30 mouse cellular contexts compared by ENCODE assay signal in the genomic region with DNA sequence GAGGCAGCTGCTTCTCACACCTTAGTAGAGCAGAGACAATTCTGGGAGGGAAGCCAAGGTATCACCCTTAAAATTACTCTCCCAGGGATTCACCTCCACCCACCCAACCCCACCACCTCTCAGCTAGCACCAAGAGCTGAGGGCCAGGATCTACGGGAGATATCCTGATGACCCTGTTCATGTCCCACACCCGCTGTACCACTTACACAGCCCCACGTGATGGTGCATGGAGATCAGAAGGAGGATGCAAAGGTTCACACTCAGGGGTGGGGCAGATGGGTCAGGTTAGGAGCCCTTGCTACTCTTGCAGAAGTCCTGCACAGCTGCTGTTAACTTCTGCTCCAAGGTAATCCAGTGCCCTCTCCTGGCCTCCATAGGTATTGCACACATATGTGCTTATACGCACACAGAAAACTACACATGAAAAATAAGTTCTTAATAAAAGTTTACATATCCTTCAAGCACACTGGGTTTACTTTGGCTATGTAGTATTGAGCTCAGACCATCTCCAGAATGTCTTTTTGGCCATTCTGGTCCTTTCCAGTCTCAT. TPM values are rescaled to one million over a fixed set of nuclear protein-coding genes. Genes with fewer than 3 reads are reported as not detected.
DNase-seq lines count a peak whose midpoint lies in the region; ATAC-seq and TF ChIP-seq lines count a peak whose summit lies in the region.
"Had no signal": no experiment of that assay in that cellular context is flagged by ENCODE, and none has a peak within 500 bp of the region (broad histone marks: within the 10 kb centered on the region; RNA-seq: fewer than 3 reads in every experiment).

No protein-coding gene starts in this region.

- TF ChIP-seq RAD21 in CH12.LX (IDR thresholded peaks at IDR 0.05; ENCODE audit: low read depth, low read length): peak; percentile 8

- H3K4me2 ChIP-seq in liver, postnatal 0 days (ENCODE audit: low read depth, low read length): no peak overlapping the region
- no peak overlapping the region for H3K4me2 ChIP-seq in liver, embryonic 12.5 days
- no peak overlapping the region for H3K4me2 ChIP-seq in CH12.LX (ENCODE audit: insufficient read depth, low read depth, poor library complexity, severe bottlenecking)
- H3K4me2 ChIP-seq: embryonic facial prominence, embryonic 13.5 days; heart, embryonic 12.5 days; hindbrain, embryonic 14.5 days; liver, embryonic 13.5 days; midbrain, embryonic 15.5 days; neural tube, embryonic 15.5 days had no signal

- H3K27me3 ChIP-seq in liver, postnatal 0 days (ENCODE audit: insufficient read depth, low read length): no peaks in the 10 kb centered on the region
- no peaks in the 10 kb centered on the region for H3K27me3 ChIP-seq in liver, embryonic 12.5 days (replicated peaks)
- H3K27me3 ChIP-seq in CH12.LX (replicated peaks): peaks cover 35% of the 10 kb centered on the region
- no peaks in the 10 kb centered on the region for H3K27me3 ChIP-seq in limb, embryonic 10.5 days (ENCODE audit: low read depth, poor library complexity, severe bottlenecking)
- H3K27me3 ChIP-seq: embryonic facial prominence, embryonic 13.5 days; heart, embryonic 12.5 days; liver, embryonic 13.5 days; midbrain, embryonic 15.5 days; neural tube, embryonic 15.5 days had no signal

- H3K9ac ChIP-seq in liver, postnatal 0 days (replicated peaks): no peak overlapping the region
- H3K9ac ChIP-seq in liver, embryonic 12.5 days: no peak overlapping the region
- no peak overlapping the region for H3K9ac ChIP-seq in CH12.LX (ENCODE audit: insufficient read depth, low read depth)
- H3K9ac ChIP-seq: embryonic facial prominence, embryonic 13.5 days; heart, embryonic 12.5 days; hindbrain, embryonic 14.5 days; liver, embryonic 13.5 days; midbrain, embryonic 15.5 days; neural tube, embryonic 15.5 days had no signal

- H3K36me3 ChIP-seq in liver, postnatal 0 days (replicated peaks; ENCODE audit: insufficient read depth, low read length): no peaks in the 10 kb centered on the region
- H3K36me3 ChIP-seq in liver, embryonic 12.5 days: no peaks in the 10 kb centered on the region
- H3K36me3 ChIP-seq in CH12.LX (replicated peaks in 1 of 2; ENCODE audit: control insufficient read depth in 1 of 2, insufficient read depth in 1 of 2, low read length in 1 of 2): peaks cover 0 to 41% of the 10 kb centered on the region in 2 experiments
- no peaks in the 10 kb centered on the region for H3K36me3 ChIP-seq in limb, embryonic 10.5 days
- H3K36me3 ChIP-seq: embryonic facial prominence, embryonic 13.5 days; heart, embryonic 12.5 days; liver, embryonic 13.5 days; midbrain, embryonic 15.5 days; neural tube, embryonic 15.5 days had no signal

- H3K4me3 ChIP-seq in liver, postnatal 0 days (ENCODE audit: low read depth, low read length): no peak overlapping the region
- H3K4me3 ChIP-seq in liver, embryonic 12.5 days: no peak overlapping the region
- no peak overlapping the region for H3K4me3 ChIP-seq in CH12.LX (replicated peaks in 1 of 3; ENCODE audit: low read depth in 2 of 3, low read length in 2 of 3, poor library complexity in 1 of 3)
- H3K4me3 ChIP-seq in limb, embryonic 10.5 days: no peak overlapping the region
- H3K4me3 ChIP-seq: embryonic facial prominence, embryonic 13.5 days; heart, embryonic 12.5 days; liver, embryonic 13.5 days; midbrain, embryonic 15.5 days; neural tube, embryonic 15.5 days had no signal

- dilution Hi-C loops in CH12.LX (cut with MboI; ENCODE audit: extremely low pct_ligation_motif_present, extremely low pct_unique_long_range_greater_than_20kb, low sequenced_read_pairs): no loop called here

- TF ChIP-seq POLR2A in CH12.LX (IDR thresholded peaks at IDR 0.05; ENCODE audit: low read depth, low read length): no peak

- no peak overlapping the region for H3K27ac ChIP-seq in liver, postnatal 0 days (ENCODE audit: low read depth)
- no peak overlapping the region for H3K27ac ChIP-seq in liver, embryonic 12.5 days
- no peak overlapping the region for H3K27ac ChIP-seq in CH12.LX (ENCODE audit: insufficient read depth, low read depth)
- no peak overlapping the region for H3K27ac ChIP-seq in limb, embryonic 10.5 days
- H3K27ac ChIP-seq: embryonic facial prominence, embryonic 13.5 days; hindbrain, embryonic 14.5 days; liver, embryonic 13.5 days; midbrain, embryonic 15.5 days; neural tube, embryonic 15.5 days had no signal

- no peak for DNase-seq in liver, postnatal 0 days
- DNase-seq in CH12.LX (ENCODE audit: extremely low read depth): peak; percentile 10
- peak; percentile 57 for DNase-seq in ES-CJ7 (ENCODE audit: low read depth, low spot score)
- peak; percentile 18 for DNase-seq in limb, embryonic 10.5 days (ENCODE audit: low spot score)
- DNase-seq in gastrocnemius, postnatal 14 days: no peak
- DNase-seq in layer of hippocampus, adult 9-11 months: no peak
- DNase-seq: adrenal gland, postnatal 14 days; cerebellum, postnatal 14 days; heart, postnatal 36 days; kidney, adult 8-10 months; kidney, postnatal 36 days; liver, embryonic 13.5 days; lung, postnatal 10 days; right cerebral cortex, postnatal 25 days; thymus, postnatal 25 days had no signal

- TF ChIP-seq CTCF in liver, postnatal 0 days (IDR thresholded peaks at IDR 0.05; ENCODE audit: low read depth): peak; percentile 27
- peak; percentile 25 to 35; a peak in 2 of 4 replicates for TF ChIP-seq CTCF in CH12.LX (conservative IDR thresholded peaks at IDR 0.05 in 1 of 2, IDR thresholded peaks at IDR 0.05 in 1 of 2; ENCODE audit: low read depth in 2 of 2, low read length in 2 of 2)

- H3K4me1 ChIP-seq in liver, postnatal 0 days (ENCODE audit: insufficient read depth): no peaks in the 10 kb centered on the region
- H3K4me1 ChIP-seq in liver, embryonic 12.5 days: no peaks in the 10 kb centered on the region
- 0 out of 4 replicates have a peak, but pooled peaks cover 0 to 4% of the 10 kb centered on the region in 2 experiments for H3K4me1 ChIP-seq in CH12.LX (ENCODE audit: control insufficient read depth in 1 of 2, insufficient read depth in 2 of 2)
- no peaks in the 10 kb centered on the region for H3K4me1 ChIP-seq in limb, embryonic 10.5 days
- H3K4me1 ChIP-seq: embryonic facial prominence, embryonic 13.5 days; heart, embryonic 12.5 days; liver, embryonic 13.5 days; midbrain, embryonic 15.5 days; neural tube, embryonic 15.5 days had no signal

- in situ Hi-C loops in CH12.LX (cut with MboI; ENCODE audit: low pct_ligation_motif_present, low pct_unique_long_range_greater_than_20kb, low sequenced_read_pairs): no loop called here

- no peaks in the 10 kb centered on the region for H3K79me2 ChIP-seq in CH12.LX (replicated peaks; ENCODE audit: control insufficient read depth, extremely low read depth, insufficient read depth, poor library complexity, severe bottlenecking)

- intact Hi-C loops in gastrocnemius, postnatal 14 days (cut with DNase I; ENCODE audit: low total_unique reads): no loop called here

- no peak for TF ChIP-seq EP300 in liver, postnatal 0 days (IDR thresholded peaks at IDR 0.05; ENCODE audit: low read depth)
- no peak for TF ChIP-seq EP300 in CH12.LX (IDR thresholded peaks at IDR 0.05; ENCODE audit: low read length)

- peaks cover 3% of the 10 kb centered on the region for H3K9me3 ChIP-seq in liver, postnatal 0 days (ENCODE audit: low read length)
- peaks cover 19% of the 10 kb centered on the region for H3K9me3 ChIP-seq in liver, embryonic 12.5 days (replicated peaks)
- peaks cover 15% of the 10 kb centered on the region for H3K9me3 ChIP-seq in CH12.LX (replicated peaks; ENCODE audit: low read length)
- H3K9me3 ChIP-seq in limb, embryonic 10.5 days (replicated peaks): peaks cover 10% of the 10 kb centered on the region; the same call in 1 of the 2 replicates
- H3K9me3 ChIP-seq: neural tube, embryonic 15.5 days had no signal

- WGBS in liver, postnatal 0 days (ENCODE audit: insufficient replicate concordance): 84% methylated on average over 4 of the region's 4 CpGs
- 85% methylated on average over 4 of the region's 4 CpGs for WGBS in liver, embryonic 12.5 days (ENCODE audit: insufficient replicate concordance)
- 94% methylated on average over 4 of the region's 4 CpGs for WGBS in limb, embryonic 10.5 days

- ATAC-seq in liver, postnatal 0 days: no peak
- ATAC-seq in liver, embryonic 12.5 days: no peak
- ATAC-seq: activated CD4-positive, CD25-positive, alpha-beta regulatory T cell, adult 4 months; CD4-positive, CD25-positive, alpha-beta regulatory T cell, adult 4 months; forebrain, embryonic 14.5 days; midbrain, embryonic 15.5 days had no signal

RNA-seq across cellular contexts. Expression of gene Ceacam20, which starts 4.4 kb away (rescaled TPM):
- not detected in 2 replicates for polyA plus RNA-seq in liver, postnatal 0 days (2015; fragmentation: Nextera tagmentation; extraction: Ambion mirVana)
- polyA plus RNA-seq in liver, embryonic 12.5 days (2016; fragmentation: Nextera tagmentation; extraction: Ambion mirVana): not detected in 2 replicates
- total RNA-seq in CH12.LX (2012; rRNA removed): 1.8 and 1.9 TPM in 2 replicates
- 4.3 and 6.6 TPM in 2 replicates for total RNA-seq in CH12.LX (2014; rRNA removed)
- polyA plus RNA-seq in CH12.LX (2012; ENCODE audit: insufficient read length, low read depth): 4.2 and 5.8 TPM in 2 replicates
- polyA plus RNA-seq in limb, embryonic 10.5 days (2016; fragmentation: Nextera tagmentation; extraction: Ambion mirVana): not detected in 2 replicates
- not detected for total RNA-seq in gastrocnemius, postnatal 14 days (2021)
- total RNA-seq: adrenal gland, postnatal 14 days; gastrocnemius, postnatal 4 days; heart, postnatal 36 days; left cerebral cortex, adult 8-10 months; megakaryocyte-erythroid progenitor cell, adult 5-6 weeks had no signal
- polyA plus RNA-seq: activated CD4-positive, CD25-positive, alpha-beta regulatory T cell, adult 4 months; brain, embryonic 14.5 days; CD4-positive, CD25-positive, alpha-beta regulatory T cell, adult 4 months; embryonic facial prominence, embryonic 13.5 days; forebrain, embryonic 14.5 days; heart, embryonic 12.5 days; hindbrain, embryonic 14.5 days; limb, embryonic 11.5 days; liver, embryonic 13.5 days; midbrain, embryonic 15.5 days; neural tube, embryonic 15.5 days had no signal

RNA-seq across cellular contexts. Expression of gene Igsf23, which starts 19.1 kb away (rescaled TPM):
- 0.69 and 0.89 TPM in 2 replicates for polyA plus RNA-seq in liver, postnatal 0 days (2015; fragmentation: Nextera tagmentation; extraction: Ambion mirVana)
- polyA plus RNA-seq in liver, embryonic 12.5 days (2016; fragmentation: Nextera tagmentation; extraction: Ambion mirVana): 0.26 and 0.30 TPM in 2 replicates
- total RNA-seq in CH12.LX (2012; rRNA removed) (0.08 TPM in 1 of 2 replicates, not detected in the other), CH12.LX (2014; rRNA removed) (not detected in 2 replicates)
- not detected in 2 replicates for polyA plus RNA-seq in CH12.LX (2012; ENCODE audit: insufficient read length, low read depth)
- 0.21 and 0.24 TPM in 2 replicates for polyA plus RNA-seq in limb, embryonic 10.5 days (2016; fragmentation: Nextera tagmentation; extraction: Ambion mirVana)
- not detected for total RNA-seq in gastrocnemius, postnatal 14 days (2021)
- total RNA-seq: gastrocnemius, postnatal 4 days; left cerebral cortex, adult 8-10 months; megakaryocyte-erythroid progenitor cell, adult 5-6 weeks had no signal
- polyA plus RNA-seq: brain, embryonic 14.5 days; embryonic facial prominence, embryonic 13.5 days; forebrain, embryonic 14.5 days; hindbrain, embryonic 14.5 days; midbrain, embryonic 15.5 days had no signal

RNA-seq across cellular contexts. Expression of gene Nlrp9b, which starts 21.6 kb away (rescaled TPM):
- not detected in 2 replicates for polyA plus RNA-seq in liver, postnatal 0 days (2015; fragmentation: Nextera tagmentation; extraction: Ambion mirVana)
- polyA plus RNA-seq in liver, embryonic 12.5 days (2016; fragmentation: Nextera tagmentation; extraction: Ambion mirVana): not detected in 2 replicates
- 0.21 and 0.34 TPM in 2 replicates for total RNA-seq in CH12.LX (2012; rRNA removed)
- total RNA-seq in CH12.LX (2014; rRNA removed): 1.4 TPM in 2 replicates
- polyA plus RNA-seq in CH12.LX (2012; ENCODE audit: insufficient read length, low read depth): 1.4 and 2.3 TPM in 2 replicates
- not detected in 2 replicates for polyA plus RNA-seq in limb, embryonic 10.5 days (2016; fragmentation: Nextera tagmentation; extraction: Ambion mirVana)
- not detected for total RNA-seq in gastrocnemius, postnatal 14 days (2021)
- total RNA-seq: adrenal gland, postnatal 14 days; gastrocnemius, postnatal 4 days; heart, postnatal 36 days; left cerebral cortex, adult 8-10 months; megakaryocyte-erythroid progenitor cell, adult 5-6 weeks had no signal
- polyA plus RNA-seq: activated CD4-positive, CD25-positive, alpha-beta regulatory T cell, adult 4 months; brain, embryonic 14.5 days; CD4-positive, CD25-positive, alpha-beta regulatory T cell, adult 4 months; embryonic facial prominence, embryonic 13.5 days; forebrain, embryonic 14.5 days; heart, embryonic 12.5 days; hindbrain, embryonic 14.5 days; liver, embryonic 13.5 days; midbrain, embryonic 15.5 days; neural tube, embryonic 15.5 days; stomach, embryonic 16.5 days had no signal

RNA-seq across cellular contexts. Expression of gene Pvr, which starts 48.7 kb away (rescaled TPM):
- polyA plus RNA-seq in liver, postnatal 0 days (2015; fragmentation: Nextera tagmentation; extraction: Ambion mirVana): 2.2 and 3.0 TPM in 2 replicates
- 3.6 and 3.9 TPM in 2 replicates for polyA plus RNA-seq in liver, embryonic 12.5 days (2016; fragmentation: Nextera tagmentation; extraction: Ambion mirVana)
- total RNA-seq in CH12.LX (2012; rRNA removed) (15.0 and 15.4 TPM in 2 replicates), CH12.LX (2014; rRNA removed) (12.7 and 13.1 TPM in 2 replicates)
- 8.8 and 13.2 TPM in 2 replicates for polyA plus RNA-seq in CH12.LX (2012; ENCODE audit: insufficient read length, low read depth)
- 6.2 TPM in 2 replicates for polyA plus RNA-seq in limb, embryonic 10.5 days (2016; fragmentation: Nextera tagmentation; extraction: Ambion mirVana)
- 1 to 10 TPM; 8.0 to 9.4 TPM for total RNA-seq in gastrocnemius, postnatal 14 days (2021)

Comparison
In these comparisons a context has a peak if more than half of its experiments do, and no peak if none do; other contexts are left out.
1. DNase-seq: peak in CH12.LX (single experiment), ES-CJ7 (single experiment) and limb, embryonic 10.5 days (single experiment); none in liver, postnatal 0 days (single experiment), gastrocnemius, postnatal 14 days (single experiment) and layer of hippocampus, adult 9-11 months (single experiment).